Mouse (Mus musculus) mature B cell (primary cell): ENCODE data around the gene St6galnac3.

ENCODE experiments used
- in situ Hi-C: fragments of 300-500 bp; cut with MboI; formaldehyde crosslinking; loops from 2 replicates; pipeline ENCODE4 v1.14.3; 2019

Gene St6galnac3

GRCm38 (mm10) chr3:153652850-153653249, 72.1 kb downstream of the St6galnac3 start:
- in situ Hi-C loops: no loop called here

- in situ Hi-C loops: no loop called here
Observed at GRCm38 (mm10) chr3:153648713-153649112, 76.3 kb downstream of the St6galnac3 start.

- in situ Hi-C loops: no loop called here
Observed at GRCm38 (mm10) chr3:153645803-153646202, 79.2 kb downstream of the St6galnac3 start.

GRCm38 (mm10) chr3:153643822-153644519, 81.0 kb downstream of the St6galnac3 start:
- in situ Hi-C loops: no loop called here

- in situ Hi-C loops: no loop called here
Observed at GRCm38 (mm10) chr3:153642826-153643225, 82.1 kb downstream of the St6galnac3 start.

GRCm38 (mm10) chr3:153641805-153642204, 83.2 kb downstream of the St6galnac3 start:
- in situ Hi-C loops: no loop called here

GRCm38 (mm10) chr3:153637336-153637735, 87.6 kb downstream of the St6galnac3 start:
- in situ Hi-C loops: no loop called here

GRCm38 (mm10) chr3:153636804-153637153, 88.2 kb downstream of the St6galnac3 start:
- in situ Hi-C loops: no loop called here

GRCm38 (mm10) chr3:153636094-153636803, 88.7 kb downstream of the St6galnac3 start:
- in situ Hi-C loops: no loop called here

- in situ Hi-C loops: no loop called here
Observed at GRCm38 (mm10) chr3:153631988-153632672, 92.8 kb downstream of the St6galnac3 start.

- in situ Hi-C loops: no loop called here
Observed at GRCm38 (mm10) chr3:153626237-153626636, 98.7 kb downstream of the St6galnac3 start.

- in situ Hi-C loops: no loop called here
Observed at GRCm38 (mm10) chr3:153618976-153619375, 106.0 kb downstream of the St6galnac3 start.

- in situ Hi-C loops: no loop called here
Observed at GRCm38 (mm10) chr3:153616849-153617248, 108.1 kb downstream of the St6galnac3 start.

- in situ Hi-C loops: no loop called here
Observed at GRCm38 (mm10) chr3:153610239-153610638, 114.7 kb downstream of the St6galnac3 start.

- in situ Hi-C loops: no loop called here
Observed at GRCm38 (mm10) chr3:153606331-153606730, 118.6 kb downstream of the St6galnac3 start.

- in situ Hi-C loops: no loop called here
Observed at GRCm38 (mm10) chr3:153605767-153606098, 119.2 kb downstream of the St6galnac3 start.

GRCm38 (mm10) chr3:153605089-153605766, 119.7 kb downstream of the St6galnac3 start:
- in situ Hi-C loops: no loop called here

- in situ Hi-C loops: no loop called here
Observed at GRCm38 (mm10) chr3:153599179-153599578, 125.8 kb downstream of the St6galnac3 start.

- in situ Hi-C loops: no loop called here
Observed at GRCm38 (mm10) chr3:153598631-153599030, 126.3 kb downstream of the St6galnac3 start.

GRCm38 (mm10) chr3:153594531-153594930, 130.4 kb downstream of the St6galnac3 start:
- in situ Hi-C loops: no loop called here

- in situ Hi-C loops: no loop called here
Observed at GRCm38 (mm10) chr3:153593978-153594377, 131.0 kb downstream of the St6galnac3 start.

GRCm38 (mm10) chr3:153593103-153593502, 131.9 kb downstream of the St6galnac3 start:
- in situ Hi-C loops: no loop called here
